Mouse (Mus musculus): Measurements from ENCODE around the gene Fes. TPM values are rescaled to one million over a fixed set of nuclear protein-coding genes. Genes with fewer than 3 reads are reported as not detected.

Fes gene
- polyA plus RNA-seq, 1 experiment from 2014 or later: 18.2 TPM

GRCm38 (mm10) chr7:80392119-80392518, 4.4 kb upstream of the Fes start:
- Histone ChIP-seq H3K4me3 (ENCODE audit: low read depth, low read length) (no peak overlapping the region), H3K9ac (ENCODE audit: low read depth, low read length) (no peak overlapping the region), H3K4me1 (ENCODE audit: control insufficient read depth, low read depth, low read length) (peaks cover 3% of the 10 kb centered on the region), H3K4me2 (ENCODE audit: low read depth, low read length) (no peak overlapping the region), H3K27ac (ENCODE audit: low read length) (no peak overlapping the region), H3K9me3 (replicated peaks; ENCODE audit: control insufficient read depth, low read length) (no peaks in the 10 kb centered on the region), H3K36me3 (ENCODE audit: control insufficient read depth, insufficient read depth) (peaks cover 16% of the 10 kb centered on the region), H3K27me3 (ENCODE audit: control insufficient read depth, insufficient read depth, low read depth, low read length) (peaks cover 15% of the 10 kb centered on the region)
- WGBS (ENCODE audit: insufficient replicate concordance): 84% methylated on average over 15 of the region's 15 CpGs
- ATAC-seq (ENCODE audit: low read depth): no peak

- peak; percentile 24; the same call in 1 of the 2 replicates for ATAC-seq (ENCODE audit: low read depth)
These were observed 613 bp downstream of the Fes start for GRCm38 (mm10) chr7:80387033-80387632.

GRCm38 (mm10) chr7:80386235-80386930, 1.4 kb downstream of the Fes start:
- Histone ChIP-seq H3K4me2 (ENCODE audit: low read depth, low read length) (peak overlapping the region; percentile 49), H3K4me3 (ENCODE audit: low read depth, low read length) (peak overlapping the region; percentile 54), H3K4me1 (ENCODE audit: control insufficient read depth, low read depth, low read length) (peaks cover 7% of the 10 kb centered on the region; the same call in 1 of the 2 replicates), H3K9ac (ENCODE audit: low read depth, low read length) (no peak overlapping the region; the same call in 1 of the 2 replicates), H3K27me3 (ENCODE audit: control insufficient read depth, insufficient read depth, low read depth, low read length) (peaks cover 26% of the 10 kb centered on the region), H3K9me3 (replicated peaks; ENCODE audit: control insufficient read depth, low read length) (no peaks in the 10 kb centered on the region), H3K27ac (ENCODE audit: low read length) (peak overlapping the region; percentile 73), H3K36me3 (ENCODE audit: control insufficient read depth, insufficient read depth) (peaks cover 3% of the 10 kb centered on the region; the same call in 1 of the 2 replicates)
- ATAC-seq (ENCODE audit: low read depth): peak; percentile 66
- WGBS (ENCODE audit: insufficient replicate concordance): 5% methylated on average over 18 of the region's 18 CpGs

More at GRCm38 (mm10) chr7:80387033-80387632, 613 bp downstream of the Fes start:
- 7% methylated on average over 17 of the region's 17 CpGs for WGBS (ENCODE audit: insufficient replicate concordance)
- peak overlapping the region; percentile 73 for H3K27ac ChIP-seq (ENCODE audit: low read length)
- H3K9ac ChIP-seq (ENCODE audit: low read depth, low read length): peak overlapping the region; percentile 49
- peak overlapping the region; percentile 54 for H3K4me3 ChIP-seq (ENCODE audit: low read depth, low read length)
- H3K4me1 ChIP-seq (ENCODE audit: control insufficient read depth, low read depth, low read length): peaks cover 7% of the 10 kb centered on the region; the same call in 1 of the 2 replicates
- no peaks in the 10 kb centered on the region for H3K9me3 ChIP-seq (replicated peaks; ENCODE audit: control insufficient read depth, low read length)
- peaks cover 6% of the 10 kb centered on the region; the same call in 1 of the 2 replicates for H3K36me3 ChIP-seq (ENCODE audit: control insufficient read depth, insufficient read depth)
- peak overlapping the region; percentile 49 for H3K4me2 ChIP-seq (ENCODE audit: low read depth, low read length)
- H3K27me3 ChIP-seq (ENCODE audit: control insufficient read depth, insufficient read depth, low read depth, low read length): peaks cover 26% of the 10 kb centered on the region

DNA sequence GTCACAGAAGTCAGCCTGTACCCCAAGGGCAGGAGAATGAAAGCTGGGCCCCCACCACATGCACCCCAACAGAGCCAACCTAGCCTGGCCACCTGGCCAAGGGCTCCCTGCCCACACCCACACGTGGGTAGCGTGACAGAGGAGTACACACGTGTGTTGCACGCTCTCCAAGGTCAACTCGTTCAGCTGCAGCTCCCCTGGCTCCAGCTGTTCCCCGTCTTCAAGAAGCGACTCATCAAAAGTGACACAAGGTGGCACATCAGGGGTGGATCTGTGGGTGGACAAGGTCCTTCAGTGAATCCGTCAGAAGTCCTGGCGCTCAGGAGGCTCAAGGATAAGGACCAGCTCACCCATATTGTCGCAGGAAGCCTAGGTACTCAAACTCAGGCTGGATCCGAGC, 4.8 kb downstream of the Fes start:
- H3K9ac ChIP-seq (ENCODE audit: low read depth, low read length): no peak overlapping the region
- H3K4me1 ChIP-seq (ENCODE audit: control insufficient read depth, low read depth, low read length): peaks cover 7% of the 10 kb centered on the region; the same call in 1 of the 2 replicates
- H3K9me3 ChIP-seq (replicated peaks; ENCODE audit: control insufficient read depth, low read length): no peaks in the 10 kb centered on the region
- WGBS (ENCODE audit: insufficient replicate concordance): 68% methylated on average over 11 of the region's 11 CpGs
- H3K4me3 ChIP-seq (ENCODE audit: low read depth, low read length): no peak overlapping the region
- H3K27ac ChIP-seq (ENCODE audit: low read length): no peak overlapping the region
- H3K36me3 ChIP-seq (ENCODE audit: control insufficient read depth, insufficient read depth): no peaks in the 10 kb centered on the region; the same call in 1 of the 2 replicates
- no peak overlapping the region for H3K4me2 ChIP-seq (ENCODE audit: low read depth, low read length)
- H3K27me3 ChIP-seq (ENCODE audit: control insufficient read depth, insufficient read depth, low read depth, low read length): peaks cover 18% of the 10 kb centered on the region
- no peak for ATAC-seq (ENCODE audit: low read depth)

GRCm38 (mm10) chr7:80379531-80379930, 8.2 kb downstream of the Fes start:
- H3K36me3 ChIP-seq (ENCODE audit: control insufficient read depth, insufficient read depth): no peaks in the 10 kb centered on the region; the same call in 1 of the 2 replicates
- WGBS (ENCODE audit: insufficient replicate concordance): 57% methylated on average over 13 of the region's 13 CpGs
- H3K4me1 ChIP-seq (ENCODE audit: control insufficient read depth, low read depth, low read length): no peaks in the 10 kb centered on the region; the same call in 1 of the 2 replicates
- H3K4me2 ChIP-seq (ENCODE audit: low read depth, low read length): no peak overlapping the region
- ATAC-seq (ENCODE audit: low read depth): no peak
- H3K27ac ChIP-seq (ENCODE audit: low read length): no peak overlapping the region
- no peaks in the 10 kb centered on the region for H3K27me3 ChIP-seq (ENCODE audit: control insufficient read depth, insufficient read depth, low read depth, low read length)
- H3K4me3 ChIP-seq (ENCODE audit: low read depth, low read length): no peak overlapping the region
- H3K9ac ChIP-seq (ENCODE audit: low read depth, low read length): no peak overlapping the region
- H3K9me3 ChIP-seq (replicated peaks; ENCODE audit: control insufficient read depth, low read length): no peaks in the 10 kb centered on the region

DNA sequence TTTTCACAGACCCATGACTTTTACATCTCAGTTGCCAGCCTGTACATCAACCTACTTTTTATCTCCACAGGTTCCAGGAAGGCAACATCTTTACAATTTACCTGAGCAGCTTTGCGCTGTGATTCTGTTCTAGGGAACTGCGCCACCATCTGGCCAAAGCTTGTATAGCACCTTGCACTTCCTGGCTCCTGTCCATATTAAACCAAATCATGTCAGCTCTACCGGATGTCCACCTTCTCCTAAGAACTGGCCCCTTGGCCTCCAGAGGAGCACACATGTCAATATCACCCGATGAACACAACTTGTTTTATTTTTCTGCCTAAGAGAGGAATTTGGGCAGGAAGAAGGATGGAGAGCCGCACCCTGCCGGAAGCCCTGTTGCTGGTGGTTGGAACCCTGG, 10.3 kb downstream of the Fes start:
- ATAC-seq (ENCODE audit: low read depth): no peak
- Histone ChIP-seq H3K36me3 (ENCODE audit: control insufficient read depth, insufficient read depth) (no peaks in the 10 kb centered on the region), H3K27me3 (ENCODE audit: control insufficient read depth, insufficient read depth, low read depth, low read length) (no peaks in the 10 kb centered on the region), H3K9ac (ENCODE audit: low read depth, low read length) (no peak overlapping the region), H3K4me3 (ENCODE audit: low read depth, low read length) (no peak overlapping the region), H3K9me3 (replicated peaks; ENCODE audit: control insufficient read depth, low read length) (no peaks in the 10 kb centered on the region), H3K4me1 (ENCODE audit: control insufficient read depth, low read depth, low read length) (no peaks in the 10 kb centered on the region; the same call in 1 of the 2 replicates), H3K27ac (ENCODE audit: low read length) (no peak overlapping the region), H3K4me2 (ENCODE audit: low read depth, low read length) (no peak overlapping the region)
- 36% methylated on average over 6 of the region's 6 CpGs for WGBS (ENCODE audit: insufficient replicate concordance)

DNA sequence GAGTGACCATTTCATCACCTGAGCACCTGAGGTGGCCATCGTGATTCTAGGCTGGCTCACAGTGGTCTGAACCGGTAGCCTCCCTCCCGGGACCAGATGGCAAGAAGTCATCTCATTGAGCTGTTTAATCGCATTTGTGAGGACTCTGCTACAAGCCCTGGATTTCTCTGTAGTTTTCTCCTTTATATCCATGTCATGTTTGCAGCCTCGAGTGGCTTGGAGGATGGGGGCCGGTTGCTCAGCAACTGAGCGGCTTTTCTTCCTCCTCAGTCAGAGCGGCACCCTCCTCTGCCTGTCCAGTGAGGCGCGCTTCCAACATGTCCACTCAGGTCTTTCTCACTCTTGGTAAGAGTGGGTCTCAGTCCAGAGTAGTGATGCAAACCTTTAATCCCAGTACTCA, 11.6 kb downstream of the Fes start:
- Histone ChIP-seq H3K27ac (ENCODE audit: low read length) (no peak overlapping the region), H3K9me3 (replicated peaks; ENCODE audit: control insufficient read depth, low read length) (no peaks in the 10 kb centered on the region), H3K4me2 (ENCODE audit: low read depth, low read length) (no peak overlapping the region), H3K36me3 (ENCODE audit: control insufficient read depth, insufficient read depth) (no peaks in the 10 kb centered on the region), H3K4me1 (ENCODE audit: control insufficient read depth, low read depth, low read length) (no peaks in the 10 kb centered on the region; the same call in none of the 2 replicates), H3K4me3 (ENCODE audit: low read depth, low read length) (no peak overlapping the region), H3K9ac (ENCODE audit: low read depth, low read length) (no peak overlapping the region), H3K27me3 (ENCODE audit: control insufficient read depth, insufficient read depth, low read depth, low read length) (peaks cover 10% of the 10 kb centered on the region)
- 67% methylated on average over 10 of the region's 10 CpGs for WGBS (ENCODE audit: insufficient replicate concordance)
- ATAC-seq (ENCODE audit: low read depth): no peak

- ATAC-seq (ENCODE audit: low read depth): no peak
- Histone ChIP-seq H3K4me2 (ENCODE audit: low read depth, low read length) (no peak overlapping the region), H3K36me3 (ENCODE audit: control insufficient read depth, insufficient read depth) (no peaks in the 10 kb centered on the region), H3K27me3 (ENCODE audit: control insufficient read depth, insufficient read depth, low read depth, low read length) (peaks cover 17% of the 10 kb centered on the region), H3K9ac (ENCODE audit: low read depth, low read length) (no peak overlapping the region), H3K27ac (ENCODE audit: low read length) (no peak overlapping the region), H3K4me1 (ENCODE audit: control insufficient read depth, low read depth, low read length) (no peaks in the 10 kb centered on the region; the same call in none of the 2 replicates), H3K4me3 (ENCODE audit: low read depth, low read length) (no peak overlapping the region), H3K9me3 (replicated peaks; ENCODE audit: control insufficient read depth, low read length) (no peaks in the 10 kb centered on the region)
- 39% methylated on average over 9 of the region's 9 CpGs for WGBS (ENCODE audit: insufficient replicate concordance)
These were observed 12.2 kb downstream of the Fes start for GRCm38 (mm10) chr7:80375376-80376039.

Data from liver, embryonic 16.5 days (tissue).